Mouse (Mus musculus) midbrain, embryonic 16.5 days (tissue): Measurements from ENCODE around the gene Rbbp5. TPM values are rescaled to one million over a fixed set of nuclear protein-coding genes. Genes with fewer than 3 reads are reported as not detected.
A peak's percentile ranks its signal among the peaks of the same experiment; 100 is the strongest.

Source experiments
- ATAC-seq: fragments of 200-750 bp; cut with Nextera tagmentation; 2 replicates; pipeline ENCODE4 v1.8.0; 2017; ENCODE audit warnings: moderate TSS enrichment
- H3K27ac ChIP-seq: fragments of 300-500 bp; sonication (generic); 2 replicates; pipeline ENCODE4 v1.5.1; 2014; ENCODE audit warnings: mild to moderate bottlenecking, low read length, mixed read lengths
- H3K27me3 ChIP-seq: fragments of 300-500 bp; sonication (generic); 2 replicates; pipeline ENCODE4 v1.6.1; 2014; ENCODE audit warnings: low read depth, low read length, mixed read lengths; ENCODE audit not compliant: control insufficient read depth, insufficient read depth
- H3K36me3 ChIP-seq: fragments of 300-500 bp; sonication (generic); 2 replicates; pipeline ENCODE4 v1.6.1; 2014; ENCODE audit warnings: mild to moderate bottlenecking, low read length, moderate library complexity, mixed read lengths; ENCODE audit not compliant: control insufficient read depth, insufficient read depth
- H3K4me1 ChIP-seq: fragments of 300-500 bp; sonication (generic); 2 replicates; pipeline ENCODE4 v1.6.1; 2014; ENCODE audit warnings: mild to moderate bottlenecking, low read length, mixed read lengths; ENCODE audit not compliant: control insufficient read depth, insufficient read depth
- H3K4me2 ChIP-seq: fragments of 300-500 bp; sonication (generic); 2 replicates; pipeline ENCODE4 v1.6.1; 2014; ENCODE audit warnings: mild to moderate bottlenecking, low read length, mixed read lengths
- H3K4me3 ChIP-seq: fragments of 300-500 bp; sonication (generic); 2 replicates; pipeline ENCODE4 v1.5.1; 2014; ENCODE audit warnings: low read depth, mild to moderate bottlenecking, low read length, moderate library complexity, mixed read lengths
- H3K9ac ChIP-seq: fragments of 300-500 bp; sonication (generic); 2 replicates; pipeline ENCODE4 v1.6.1; 2014; ENCODE audit warnings: low read depth, low read length, mixed read lengths
- H3K9me3 ChIP-seq: fragments of 300-500 bp; sonication (generic); replicated peaks from 2 replicates; pipeline ENCODE4 v1.6.1; 2014; ENCODE audit warnings: mild to moderate bottlenecking, low read length, mixed read lengths; ENCODE audit not compliant: control insufficient read depth, poor library complexity, severe bottlenecking
- WGBS: fragments of 180-500 bp; shearing (Covaris S2); extraction: QIAGEN DNeasy Blood & Tissue Kit; methylation state at CpG from one replicate; pipeline ENCODE4 v1.1.7; 2014; 5-methylcytosine and 5-hydroxymethylcytosine counted together
- polyA plus RNA-seq: library from polyadenylated mRNA; unstranded; fragments of >200 nt; fragmentation: Nextera tagmentation; extraction: Ambion mirVana; gene quantifications from 2 replicates; pipeline ENCODE4 v1.2.1, GENCODE M21; 2015

The Rbbp5 gene
- polyA plus RNA-seq, 1 experiment from 2014 or later, result 44.8 TPM

DNA sequence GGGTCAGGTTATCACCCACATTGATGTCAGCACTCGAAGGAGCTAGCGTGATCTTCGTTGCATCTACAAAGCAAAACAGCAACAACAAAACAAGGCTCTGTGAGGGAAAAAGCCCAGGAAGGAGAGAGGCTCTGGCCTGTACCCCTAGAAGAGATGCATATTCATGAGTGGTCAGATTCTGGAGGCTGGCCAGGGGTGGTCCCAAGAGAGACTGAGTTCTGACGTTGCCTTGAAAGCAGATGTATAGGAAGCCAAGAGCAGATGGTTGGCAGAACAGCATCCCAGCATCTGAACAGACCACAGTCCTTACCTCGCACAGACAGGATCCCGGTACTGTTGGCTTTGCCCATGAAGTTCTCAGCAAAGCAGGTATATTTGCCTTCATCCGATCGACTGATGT is 45.9 kb downstream of the Rbbp5 start:
- Histone ChIP-seq H3K4me2 (no peak overlapping the region), H3K9me3 (no peaks in the 10 kb centered on the region), H3K4me3 (no peak overlapping the region), H3K27me3 (no peaks in the 10 kb centered on the region), H3K9ac (no peak overlapping the region), H3K27ac (no peak overlapping the region), H3K4me1 (peaks cover 9% of the 10 kb centered on the region), H3K36me3 (peaks cover 16% of the 10 kb centered on the region)
- ATAC-seq, result no peak
- WGBS, result 79% methylated on average over 8 of the region's 8 CpGs

DNA sequence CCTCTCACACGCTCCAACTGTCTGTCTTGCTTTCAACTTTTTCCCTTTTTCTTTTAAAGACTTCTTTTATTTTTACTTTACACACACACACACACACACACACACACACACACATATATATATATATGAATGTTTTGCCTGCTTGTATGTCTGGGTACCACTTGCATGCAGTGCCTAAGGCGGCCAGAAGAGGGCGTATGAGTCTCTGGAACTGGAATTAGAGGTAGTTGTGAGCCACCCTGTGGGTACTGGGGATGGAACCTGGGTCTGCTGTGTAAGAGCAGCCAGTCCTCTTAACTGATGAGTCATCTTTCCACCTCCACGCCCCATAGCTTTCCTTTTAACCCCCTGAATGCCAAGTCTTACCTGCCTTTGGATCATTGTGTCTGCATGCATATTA is 46.8 kb downstream of the Rbbp5 start:
- WGBS, result 42% methylated on average over 4 of the region's 4 CpGs
- H3K4me3 ChIP-seq, result no peak overlapping the region
- H3K27ac ChIP-seq, result no peak overlapping the region
- peaks cover 14% of the 10 kb centered on the region for H3K36me3 ChIP-seq
- H3K4me1 ChIP-seq, result peaks cover 9% of the 10 kb centered on the region
- H3K9me3 ChIP-seq, result no peaks in the 10 kb centered on the region
- H3K9ac ChIP-seq, result no peak overlapping the region
- H3K4me2 ChIP-seq, result no peak overlapping the region
- ATAC-seq, result no peak
- H3K27me3 ChIP-seq, result no peaks in the 10 kb centered on the region

DNA sequence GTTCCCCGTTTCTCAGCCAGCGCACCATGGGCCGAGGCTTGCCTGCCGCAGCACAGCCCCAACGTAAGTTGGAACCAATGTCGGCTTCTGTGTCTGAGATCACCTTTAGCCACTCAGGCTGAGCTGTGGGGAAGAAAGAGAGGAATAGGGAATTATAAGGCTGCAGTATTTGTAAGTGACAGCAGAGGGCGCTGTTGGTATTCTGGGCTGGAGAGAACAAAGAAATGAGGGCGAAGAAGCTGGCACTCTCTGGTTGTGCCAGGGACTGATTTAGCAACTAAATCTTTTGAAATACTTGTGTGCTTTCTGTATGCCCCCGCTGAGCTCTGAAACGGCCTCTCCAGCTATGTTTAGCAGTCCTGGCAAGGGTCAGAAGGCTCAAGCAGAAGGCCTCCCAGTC is 48.7 kb downstream of the Rbbp5 start:
- Histone ChIP-seq H3K4me3 (no peak overlapping the region), H3K4me1 (peaks cover 13% of the 10 kb centered on the region), H3K27me3 (no peaks in the 10 kb centered on the region), H3K36me3 (peaks cover 17% of the 10 kb centered on the region), H3K4me2 (0 out of 2 replicates have a peak overlapping the region, but pooled peaks have one; percentile 15), H3K9me3 (no peaks in the 10 kb centered on the region), H3K27ac (peak overlapping the region; percentile 82), H3K9ac (peak overlapping the region; percentile 62)
- 5% methylated on average over 10 of the region's 10 CpGs for WGBS
- ATAC-seq, result peak; percentile 78

GRCm38 (mm10) chr1:132528071-132528470 is 50.9 kb downstream of the Rbbp5 start:
- no peak overlapping the region for H3K4me3 ChIP-seq
- ATAC-seq, result no peak
- WGBS, result 94% methylated on average over 13 of the region's 13 CpGs

GRCm38 (mm10) chr1:132528647-132529334 is 51.6 kb downstream of the Rbbp5 start:
- Histone ChIP-seq H3K9me3 (no peaks in the 10 kb centered on the region), H3K4me1 (peaks cover 21% of the 10 kb centered on the region), H3K9ac (no peak overlapping the region), H3K4me3 (no peak overlapping the region), H3K27me3 (no peaks in the 10 kb centered on the region), H3K36me3 (peaks cover 13% of the 10 kb centered on the region), H3K27ac (no peak overlapping the region), H3K4me2 (no peak overlapping the region)
- no peak for ATAC-seq
- 91% methylated on average over 19 of the region's 19 CpGs for WGBS

More at GRCm38 (mm10) chr1:132528071-132528470, 50.9 kb downstream of the Rbbp5 start:
- peaks cover 16% of the 10 kb centered on the region for H3K4me1 ChIP-seq
- H3K4me2 ChIP-seq, result no peak overlapping the region
- no peaks in the 10 kb centered on the region for H3K27me3 ChIP-seq
- no peaks in the 10 kb centered on the region for H3K9me3 ChIP-seq
- H3K36me3 ChIP-seq, result peaks cover 15% of the 10 kb centered on the region
- H3K27ac ChIP-seq, result no peak overlapping the region
- H3K9ac ChIP-seq, result no peak overlapping the region

- H3K27ac ChIP-seq, result no peak overlapping the region
- H3K27me3 ChIP-seq, result no peaks in the 10 kb centered on the region
- ATAC-seq, result peak; percentile 30; the same call in 1 of the 2 replicates
- peaks cover 9% of the 10 kb centered on the region; the same call in 1 of the 2 replicates for H3K36me3 ChIP-seq
- no peak overlapping the region for H3K4me3 ChIP-seq
- 3% methylated on average over 5 of the region's 5 CpGs for WGBS
- peaks cover 31% of the 10 kb centered on the region for H3K4me1 ChIP-seq
- no peak overlapping the region for H3K4me2 ChIP-seq
- H3K9ac ChIP-seq, result no peak overlapping the region
- no peaks in the 10 kb centered on the region for H3K9me3 ChIP-seq
These were observed 53.5 kb downstream of the Rbbp5 start for GRCm38 (mm10) chr1:132530631-132531191.

GRCm38 (mm10) chr1:132532521-132532920 is 55.4 kb downstream of the Rbbp5 start:
- Histone ChIP-seq H3K27ac (no peak overlapping the region), H3K36me3 (peaks cover 9% of the 10 kb centered on the region; the same call in 1 of the 2 replicates), H3K4me3 (no peak overlapping the region), H3K4me1 (peaks cover 23% of the 10 kb centered on the region), H3K9ac (no peak overlapping the region), H3K27me3 (no peaks in the 10 kb centered on the region), H3K9me3 (no peaks in the 10 kb centered on the region), H3K4me2 (no peak overlapping the region)
- 74% methylated on average over 9 of the region's 9 CpGs for WGBS
- ATAC-seq, result no peak

DNA sequence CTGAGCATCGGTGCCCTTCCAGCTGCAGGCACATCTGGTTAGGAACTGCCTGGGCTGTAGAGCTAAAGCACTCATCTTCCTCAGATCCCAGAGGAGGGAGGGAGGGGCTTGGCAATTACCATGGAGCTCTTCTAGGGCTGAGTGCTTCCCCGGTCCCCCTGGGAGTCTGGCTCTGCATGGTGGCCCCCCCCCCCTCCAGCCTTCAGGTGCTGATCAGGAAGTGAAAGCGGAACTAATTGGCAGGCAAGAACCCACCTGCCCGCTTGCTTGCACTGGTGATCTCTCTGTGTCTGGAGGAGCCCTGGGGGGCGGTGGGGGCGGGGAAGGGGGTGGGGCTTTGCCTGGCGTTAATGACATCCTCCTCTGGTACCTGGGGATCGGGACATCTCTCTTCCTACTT is 56.7 kb downstream of the Rbbp5 start:
- Histone ChIP-seq H3K9ac (peak overlapping the region; percentile 8; the same call in 1 of the 2 replicates), H3K4me3 (no peak overlapping the region), H3K27me3 (no peaks in the 10 kb centered on the region), H3K9me3 (no peaks in the 10 kb centered on the region), H3K27ac (0 out of 2 replicates have a peak overlapping the region, but pooled peaks have one; percentile 24), H3K4me1 (peaks cover 23% of the 10 kb centered on the region), H3K36me3 (peaks cover 4% of the 10 kb centered on the region; the same call in 1 of the 2 replicates), H3K4me2 (0 out of 2 replicates have a peak overlapping the region, but pooled peaks have one; percentile 1)
- no peak for ATAC-seq
- WGBS, result 6% methylated on average over 8 of the region's 8 CpGs

DNA sequence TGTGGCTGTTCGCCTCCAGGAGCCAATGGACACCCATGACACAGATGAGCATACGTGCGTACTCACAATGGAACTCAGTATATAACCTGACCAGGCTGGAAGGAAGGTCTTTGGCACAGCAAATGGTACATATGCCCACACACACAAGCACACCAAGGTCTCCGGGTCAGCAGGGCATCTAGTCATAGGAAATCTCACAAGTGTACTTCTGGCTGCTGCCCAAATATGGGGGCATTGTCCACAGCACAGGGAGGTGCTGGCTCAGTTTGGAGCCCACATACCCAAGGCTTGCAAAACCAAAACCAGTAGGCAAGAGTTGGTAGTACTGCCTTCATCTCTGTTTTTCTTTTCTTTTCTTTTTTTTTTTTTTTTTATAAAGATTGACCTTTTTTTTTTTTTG is 58.4 kb downstream of the Rbbp5 start:
- Histone ChIP-seq H3K9me3 (no peaks in the 10 kb centered on the region), H3K9ac (no peak overlapping the region), H3K36me3 (no peaks in the 10 kb centered on the region), H3K4me2 (no peak overlapping the region), H3K27me3 (no peaks in the 10 kb centered on the region), H3K4me3 (no peak overlapping the region), H3K27ac (no peak overlapping the region), H3K4me1 (peaks cover 23% of the 10 kb centered on the region)
- WGBS, result 95% methylated on average over 4 of the region's 4 CpGs
- no peak for ATAC-seq
